Mouse (Mus musculus) C2C12 (cell line): ENCODE measurements around the gene Pfpl.

Experiments used
- CEBPB ChIP-seq: IDR thresholded peaks from one replicate; pipeline ENCODE4 v1.6.1; 2011; ENCODE audit warnings: low read depth, mild to moderate bottlenecking, control low read depth, moderate library complexity
- CTCF ChIP-seq: IDR thresholded peaks from one replicate; pipeline ENCODE4 v1.5.1; 2011; ENCODE audit not compliant: control insufficient read depth, insufficient read depth, insufficient read length
- MAX ChIP-seq: IDR thresholded peaks from one replicate; pipeline ENCODE4 v1.6.1; 2011; ENCODE audit warnings: mild to moderate bottlenecking, control low read depth
- MYOD1 ChIP-seq: IDR thresholded peaks from one replicate; pipeline ENCODE4 v1.6.1; 2011; ENCODE audit warnings: low read depth; ENCODE audit not compliant: control insufficient read depth, insufficient read length
- MYOG ChIP-seq: IDR thresholded peaks from one replicate; pipeline ENCODE4 v1.6.1; 2011; ENCODE audit not compliant: control insufficient read depth, insufficient read length; ENCODE audit errors: extremely low read depth
- USF1 ChIP-seq: IDR thresholded peaks from one replicate; pipeline ENCODE4 v1.6.1; 2011; ENCODE audit warnings: low read depth, mild to moderate bottlenecking, control low read depth, moderate library complexity

DNA sequence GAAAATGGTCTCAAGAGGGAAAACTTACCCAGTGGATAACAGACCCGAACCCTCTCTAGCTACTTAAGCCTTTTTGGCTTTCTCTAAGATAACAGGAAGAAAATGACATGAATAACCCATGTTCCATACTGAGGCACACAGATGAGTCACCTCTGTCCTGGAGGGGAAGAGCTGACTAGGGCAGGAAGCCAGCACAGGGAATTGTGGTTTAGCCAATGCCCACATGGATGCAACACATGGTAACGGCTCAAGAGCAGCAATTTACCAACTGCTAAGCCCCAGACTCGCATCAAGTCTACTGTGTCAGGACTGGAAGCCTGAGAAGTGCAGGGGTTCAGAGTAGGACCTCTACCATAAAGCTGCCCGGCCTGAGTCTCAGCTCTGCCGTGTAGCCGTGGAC, 50.7 kb downstream of the Pfpl start:
- TF ChIP-seq CTCF: no peak
- TF ChIP-seq USF1: no peak
- no peak for TF ChIP-seq CEBPB
- TF ChIP-seq MYOD1: no peak
- no peak for TF ChIP-seq MYOG
- TF ChIP-seq MAX: no peak
